Mouse (Mus musculus) Patski (cell line): ENCODE measurements at regions not wholly inside any gene's neighbourhood (a gene's known extent, or its start where the extent isn't known, plus 50 kb on each side); places are given as distances from the start of the nearest gene placed in this dataset.

Source experiments
- ATAC-seq: fragments of 100-300 bp; one replicate; pipeline ENCODE4 v1.8.0; 2021
- CTCF ChIA-PET: fragments of 350-600 bp; sonication (Branson Sonifier 250); formaldehyde crosslinking; loops from one replicate; lab custom pipeline; 2022; ENCODE audit warnings: inconsistent platforms; lab: Charles Lee
- POLR2A ChIA-PET: fragments of 350-600 bp; sonication (Branson Sonifier 250); formaldehyde crosslinking; loops from one replicate; lab custom pipeline; 2022; ENCODE audit warnings: antibody characterized with exemption, inconsistent platforms; lab: Charles Lee
- DNase-seq: peaks from one replicate; pipeline ENCODE4 v3.0.0-alpha.2; 2011; ENCODE audit warnings: low read depth, low spot score
- H3K27me3 ChIP-seq: fragments of 371-371 bp; one replicate; pipeline ENCODE4 v1.5.1; 2021
- CTCF ChIP-seq: fragments of 100-300 bp; IDR thresholded peaks from one replicate; pipeline ENCODE4 v1.5.1; 2021
- in situ Hi-C: fragments of 300-500 bp; cut with MboI; formaldehyde crosslinking; loops from 3 replicates; pipeline ENCODE4 v1.11.1; 2018; ENCODE audit warnings: low pct_unique_long_range_greater_than_20kb, mixed read lengths

GRCm38 (mm10) chr11:19246390-19247114 lies 227.8 kb upstream of the Meis1 start:
- DNase-seq (no peak), ATAC-seq (no peak)
- in situ Hi-C loops, result no loop called here
- no peak for TF ChIP-seq CTCF
- POLR2A ChIA-PET, result no interaction called here
- peaks cover 7% of the 10 kb centered on the region for H3K27me3 ChIP-seq
- CTCF ChIA-PET, result no interaction called here

GRCm38 (mm10) chr11:19253605-19254004 lies 234.8 kb upstream of the Meis1 start:
- ChIA-PET POLR2A (no interaction called here), CTCF (no interaction called here)
- TF ChIP-seq CTCF, result no peak
- no peaks in the 10 kb centered on the region for H3K27me3 ChIP-seq
- in situ Hi-C loops, result no loop called here
- no peak for DNase-seq
- ATAC-seq, result no peak

- in situ Hi-C loops, result no loop called here
- no peak for DNase-seq
- ATAC-seq, result no peak
- ChIA-PET POLR2A (no interaction called here), CTCF (no interaction called here)
- H3K27me3 ChIP-seq, result no peaks in the 10 kb centered on the region
- TF ChIP-seq CTCF, result no peak
Observed at GRCm38 (mm10) chr11:19254183-19254582, 235.4 kb upstream of the Meis1 start.

GRCm38 (mm10) chr11:19257549-19257948 lies 238.8 kb upstream of the Meis1 start:
- TF ChIP-seq CTCF, result no peak
- H3K27me3 ChIP-seq, result peaks cover 4% of the 10 kb centered on the region
- ChIA-PET CTCF (no interaction called here), POLR2A (no interaction called here)
- no peak for DNase-seq
- in situ Hi-C loops, result no loop called here
- ATAC-seq, result no peak

GRCm38 (mm10) chr11:19262832-19263231 lies 244.0 kb upstream of the Meis1 start:
- ChIA-PET POLR2A (no interaction called here), CTCF (no interaction called here)
- in situ Hi-C loops, result no loop called here

GRCm38 (mm10) chr11:19264798-19265671 lies 246.2 kb upstream of the Meis1 start:
- no peak for TF ChIP-seq CTCF
- CTCF ChIA-PET, result no interaction called here
- in situ Hi-C loops, result no loop called here
- peaks cover 15% of the 10 kb centered on the region for H3K27me3 ChIP-seq
- DNase-seq (no peak), ATAC-seq (no peak)
- POLR2A ChIA-PET, result no interaction called here

More at GRCm38 (mm10) chr11:19262832-19263231, 244.0 kb upstream of the Meis1 start:
- peaks cover 15% of the 10 kb centered on the region for H3K27me3 ChIP-seq
- ATAC-seq (no peak), DNase-seq (no peak)
- no peak for TF ChIP-seq CTCF

GRCm38 (mm10) chr11:19265672-19265972 lies 246.8 kb upstream of the Meis1 start:
- CTCF ChIA-PET, result no interaction called here
- H3K27me3 ChIP-seq, result peaks cover 15% of the 10 kb centered on the region
- no peak for TF ChIP-seq CTCF
- in situ Hi-C loops, result no loop called here
- DNase-seq (no peak), ATAC-seq (no peak)
- POLR2A ChIA-PET, result no interaction called here

GRCm38 (mm10) chr11:19290971-19291370 lies 272.2 kb upstream of the Meis1 start:
- H3K27me3 ChIP-seq, result peaks cover 5% of the 10 kb centered on the region
- in situ Hi-C loops, result no loop called here
- POLR2A ChIA-PET, result no interaction called here
- no peak for DNase-seq
- TF ChIP-seq CTCF, result no peak
- CTCF ChIA-PET, result no interaction called here
- no peak for ATAC-seq

- DNase-seq (no peak), ATAC-seq (no peak)
- no peak for TF ChIP-seq CTCF
- ChIA-PET POLR2A (no interaction called here), CTCF (no interaction called here)
- in situ Hi-C loops, result no loop called here
- no peaks in the 10 kb centered on the region for H3K27me3 ChIP-seq
Observed at GRCm38 (mm10) chr11:19299411-19299810, 280.6 kb upstream of the Meis1 start.

- ATAC-seq, result no peak
- no peak for DNase-seq
Observed at GRCm38 (mm10) chr11:19306687-19307086, 287.9 kb upstream of the Meis1 start.

GRCm38 (mm10) chr11:19330685-19331239 lies 312.0 kb upstream of the Meis1 start:
- POLR2A ChIA-PET, result interaction anchor here (0.6 kb wide), 1 partner anchor 347 kb away, joined by 3 read pairs; no protein-coding TSS in a partner anchor
- in situ Hi-C loops, result no loop called here
- ATAC-seq (no peak), DNase-seq (no peak)
- CTCF ChIA-PET, result no interaction called here
- no peak for TF ChIP-seq CTCF
- no peaks in the 10 kb centered on the region for H3K27me3 ChIP-seq

More at GRCm38 (mm10) chr11:19306687-19307086, 287.9 kb upstream of the Meis1 start:
- TF ChIP-seq CTCF, result no peak
- in situ Hi-C loops, result no loop called here
- H3K27me3 ChIP-seq, result no peaks in the 10 kb centered on the region
- POLR2A ChIA-PET, result no interaction called here
- CTCF ChIA-PET, result no interaction called here
